Mouse (Mus musculus) urinary bladder, postnatal 14 days (tissue): Measurements from ENCODE around the gene Lbh.

ENCODE experiments used
- DNase-seq: peaks from one replicate; pipeline ENCODE4 v3.0.0; 2021; ENCODE audit warnings: low spot score

Gene Lbh

DNA sequence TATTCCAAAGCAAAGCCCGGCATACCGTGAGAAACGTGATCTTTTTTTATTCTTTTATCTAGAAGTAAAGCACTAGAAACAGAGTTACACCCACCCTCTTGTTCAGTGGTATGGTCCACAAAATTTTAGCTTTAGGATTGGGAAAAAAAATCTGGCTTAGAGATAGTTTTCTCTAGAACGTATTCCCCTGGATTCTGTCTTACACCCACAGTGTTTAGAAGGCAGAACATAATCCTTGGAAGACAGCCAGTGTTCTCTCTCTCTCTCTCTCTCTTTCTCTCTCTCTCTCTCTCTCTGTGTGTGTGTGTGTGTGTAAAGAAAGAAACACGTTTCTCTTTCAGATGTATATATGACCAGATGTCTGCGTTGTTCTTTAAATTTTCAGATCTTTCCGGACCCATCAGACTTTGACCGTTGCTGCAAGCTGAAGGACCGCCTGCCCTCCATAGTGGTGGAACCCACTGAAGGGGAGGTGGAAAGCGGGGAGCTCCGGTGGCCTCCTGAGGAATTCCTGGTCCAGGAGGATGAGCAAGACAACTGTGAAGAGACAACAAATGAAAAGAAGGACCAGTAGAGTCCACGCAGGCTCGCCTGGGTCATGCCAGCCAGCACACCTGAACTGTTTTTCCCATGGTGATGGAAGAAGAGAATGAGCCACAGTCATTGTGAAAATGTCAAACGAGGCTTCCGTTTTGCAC, 20.9 kb downstream of the Lbh start:
- no peak for DNase-seq

- no peak for DNase-seq
Observed at GRCm38 (mm10) chr17:72939569-72939899, 21.4 kb downstream of the Lbh start.

GRCm38 (mm10) chr17:72944368-72944767, 26.3 kb downstream of the Lbh start:
- no peak for DNase-seq

DNA sequence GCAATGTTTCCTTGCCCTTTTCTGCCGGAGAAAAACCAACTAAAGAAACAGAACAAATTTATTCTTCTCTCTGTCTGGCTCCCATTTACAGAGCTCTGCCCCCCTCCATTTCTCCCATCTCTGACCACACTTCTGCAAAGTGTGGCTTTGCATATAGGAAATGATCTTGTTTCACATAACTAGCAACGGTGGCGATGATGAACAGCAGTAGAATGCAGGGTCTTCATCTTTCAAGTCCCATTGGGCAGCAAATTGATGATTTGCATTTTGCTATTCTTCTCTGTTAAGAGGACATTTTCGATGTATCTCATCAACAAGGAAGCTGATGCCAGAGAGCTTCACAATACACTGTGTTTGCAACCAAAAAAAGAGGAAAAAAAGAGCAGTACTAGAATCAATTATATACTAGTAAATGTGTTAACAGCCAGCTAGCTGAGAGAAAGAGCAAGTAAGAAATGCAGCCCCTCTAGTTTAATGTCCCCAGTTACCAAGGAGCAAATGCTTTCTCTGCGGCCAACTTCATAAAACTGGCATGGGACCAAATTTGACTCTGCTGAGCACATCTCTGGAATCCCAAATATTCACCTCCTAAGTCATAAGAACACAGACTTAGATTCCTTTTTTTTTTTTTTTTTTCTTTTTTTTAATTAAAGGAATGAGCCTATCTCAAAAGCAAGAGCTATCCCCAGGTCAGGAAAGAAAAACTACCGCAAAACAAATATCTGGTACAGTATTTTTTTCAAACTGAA, 29.2 kb downstream of the Lbh start:
- DNase-seq: no peak

DNA sequence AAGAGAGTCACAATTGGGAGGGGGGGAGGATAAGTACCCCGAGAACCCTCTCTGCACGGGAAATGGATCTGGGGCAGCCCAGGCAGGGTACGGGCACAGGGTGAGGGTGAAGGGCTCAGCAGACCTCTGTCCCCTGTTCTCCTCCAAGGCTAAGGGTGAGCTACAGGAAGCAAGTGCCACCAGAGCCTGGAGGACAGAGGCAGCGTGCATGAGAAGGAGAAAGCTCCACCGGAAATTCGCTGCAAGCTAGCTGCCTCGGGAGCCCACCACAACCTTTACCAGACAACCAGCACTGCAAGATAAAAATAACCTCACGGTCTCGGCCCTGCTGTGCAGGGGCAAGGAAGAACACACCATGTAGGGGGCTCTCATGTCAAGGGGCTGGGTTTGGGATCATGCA, 30.0 kb downstream of the Lbh start:
- no peak for DNase-seq

- no peak for DNase-seq
Observed at GRCm38 (mm10) chr17:72949247-72949701, 31.2 kb downstream of the Lbh start.

DNA sequence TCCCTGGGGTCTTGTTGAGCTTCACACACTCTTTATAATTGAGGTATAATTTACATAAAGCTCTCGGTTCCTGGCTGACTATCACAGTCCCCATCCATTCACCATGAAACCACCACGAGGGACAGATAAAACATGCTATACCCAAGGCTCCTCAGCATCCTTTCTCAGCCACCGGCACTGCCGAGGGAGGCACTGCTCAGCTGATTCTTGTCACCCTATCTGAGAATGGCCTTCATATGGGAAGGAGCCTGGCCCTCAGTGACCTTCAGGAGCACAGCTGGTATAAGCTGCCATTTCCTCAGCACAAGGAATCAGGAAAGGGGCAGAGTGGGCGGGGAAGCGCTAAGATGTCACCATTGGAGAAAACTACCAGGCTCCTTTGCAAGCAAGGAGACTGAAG, 33.2 kb downstream of the Lbh start:
- no peak for DNase-seq

GRCm38 (mm10) chr17:72953811-72954685, 35.9 kb downstream of the Lbh start:
- no peak for DNase-seq

DNA sequence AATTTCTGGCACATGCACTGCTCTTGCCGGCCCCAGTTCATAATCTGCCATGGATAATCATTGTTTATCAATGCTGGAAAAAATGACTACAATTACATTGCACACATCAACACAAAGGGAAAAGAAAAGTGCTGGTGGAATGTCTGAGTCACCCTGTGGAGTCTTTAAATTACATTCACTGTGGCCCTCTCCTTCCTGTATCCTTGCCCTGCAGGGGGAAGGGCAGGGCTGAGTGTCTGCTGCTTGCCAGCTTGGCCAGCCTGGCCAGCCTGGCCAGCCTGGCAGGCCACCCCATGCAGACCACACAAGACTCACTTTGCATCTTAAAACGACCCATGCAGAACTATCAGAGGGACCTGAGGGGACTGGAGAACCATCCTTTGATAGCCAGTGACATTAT, 37.4 kb downstream of the Lbh start:
- DNase-seq: no peak

DNA sequence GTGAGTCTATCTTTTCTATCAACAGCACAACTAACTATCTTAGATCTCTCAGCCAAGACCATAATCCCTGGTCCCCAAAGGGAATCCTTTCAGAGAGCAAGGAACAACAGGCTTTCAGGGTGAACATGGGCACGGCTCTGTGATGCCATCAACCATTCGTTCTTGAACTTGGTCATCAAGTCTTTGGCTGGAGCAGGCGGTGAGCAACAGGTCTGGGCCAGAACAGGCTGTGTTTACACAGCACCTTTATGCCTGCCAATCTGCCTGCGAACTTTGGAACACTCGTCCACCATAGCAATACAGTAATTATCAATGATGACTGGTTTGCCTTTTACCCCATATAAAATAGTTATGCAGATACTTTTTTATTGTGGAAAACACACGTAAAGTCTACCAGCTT, 38.9 kb downstream of the Lbh start:
- DNase-seq: peak; percentile 58

DNA sequence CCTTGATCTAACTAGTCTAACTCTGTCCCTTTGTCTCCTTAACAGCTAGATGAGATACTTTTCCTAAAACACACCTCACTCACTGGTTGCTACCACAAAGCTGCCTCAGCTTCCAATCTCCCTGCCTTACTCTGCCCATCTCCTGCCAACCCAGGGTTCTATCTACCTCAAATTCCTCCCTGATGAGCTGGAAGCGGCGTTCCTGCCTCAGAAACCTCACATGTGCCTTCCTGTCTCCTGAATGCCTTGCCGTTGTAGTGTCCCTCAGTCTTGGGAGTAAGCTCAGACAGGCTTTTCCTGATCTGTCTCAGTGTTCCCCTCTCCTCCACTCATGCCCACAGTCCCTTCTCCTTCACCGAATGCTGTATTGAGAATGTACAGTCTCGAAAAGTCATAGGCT, 40.8 kb downstream of the Lbh start:
- DNase-seq: no peak

GRCm38 (mm10) chr17:72959497-72960039, 41.5 kb downstream of the Lbh start:
- DNase-seq: no peak

GRCm38 (mm10) chr17:72960243-72960642, 42.1 kb downstream of the Lbh start:
- no peak for DNase-seq

DNA sequence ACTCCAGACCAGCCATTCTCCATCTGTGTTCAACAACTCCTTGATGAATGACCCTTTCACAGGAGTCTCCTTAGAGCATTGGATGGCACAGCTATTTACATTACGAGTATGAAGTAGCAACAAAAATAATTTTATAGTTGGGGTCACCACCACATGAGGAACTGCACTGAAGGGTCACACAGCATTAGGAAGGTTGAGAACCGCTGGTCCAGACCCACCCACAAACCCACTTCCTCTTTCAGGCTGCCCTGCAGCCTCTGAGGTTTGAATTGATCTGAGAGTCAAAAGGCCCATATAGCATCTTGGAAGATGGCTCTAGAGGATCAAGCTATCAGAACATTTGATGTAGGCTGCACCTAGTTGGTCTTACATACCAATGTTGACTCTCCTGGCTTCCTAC, 42.8 kb downstream of the Lbh start:
- no peak for DNase-seq

DNA sequence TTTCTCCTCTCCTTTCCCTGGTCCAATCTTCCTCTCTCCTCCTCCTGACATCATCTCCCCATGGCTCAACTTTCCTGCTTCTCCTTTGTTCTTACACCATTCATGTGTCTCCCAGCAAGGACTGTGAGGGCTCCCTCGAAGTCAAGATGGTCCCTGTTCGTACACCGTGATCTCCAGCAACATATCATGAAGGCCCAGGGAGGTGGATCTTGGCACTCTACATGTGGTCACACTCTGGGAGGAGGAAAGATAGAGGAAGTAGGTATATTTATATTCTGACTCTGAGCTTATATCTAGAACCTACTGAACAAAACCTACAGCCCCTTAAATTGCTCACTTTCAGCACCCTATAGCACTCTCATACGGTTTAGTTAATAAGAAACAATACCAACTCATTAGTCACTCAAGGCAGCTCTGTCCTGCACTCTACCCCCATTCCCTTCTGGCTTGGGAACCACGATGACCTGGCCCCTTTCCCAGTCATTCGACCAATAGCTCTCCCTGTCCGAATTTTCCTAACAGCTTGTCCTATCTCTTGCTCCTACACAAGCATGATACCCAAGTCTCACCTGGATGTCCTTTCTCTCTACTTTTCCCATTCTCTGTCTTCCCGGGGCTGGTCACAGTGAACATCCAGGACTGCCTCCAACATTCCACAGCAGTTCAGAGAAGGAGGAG, 44.0 kb downstream of the Lbh start:
- no peak for DNase-seq

- no peak for DNase-seq
Observed at GRCm38 (mm10) chr17:72965687-72966086, 47.6 kb downstream of the Lbh start.

GRCm38 (mm10) chr17:72966091-72966531, 48.0 kb downstream of the Lbh start:
- no peak for DNase-seq

DNA sequence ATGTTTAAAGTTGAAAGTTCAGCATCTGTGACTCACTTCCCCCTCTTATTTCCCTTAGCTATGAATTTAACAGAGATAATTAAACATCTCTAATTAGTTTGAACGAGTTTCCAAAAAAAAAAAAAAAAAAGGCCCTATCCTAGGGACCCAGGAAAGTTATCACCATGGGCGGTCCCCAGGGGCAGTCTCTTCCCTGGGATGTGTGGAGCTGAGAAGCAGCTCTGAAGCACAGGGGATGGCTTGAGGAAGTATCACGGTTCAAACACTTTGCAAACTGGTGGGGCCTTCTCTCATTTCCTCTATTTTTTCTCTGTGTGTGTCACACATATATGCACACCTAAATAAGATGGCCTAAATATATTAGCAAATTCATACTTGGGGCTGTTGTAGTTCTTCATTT, 48.8 kb downstream of the Lbh start:
- no peak for DNase-seq

- no peak for DNase-seq
Observed at GRCm38 (mm10) chr17:72967371-72968175, 49.5 kb downstream of the Lbh start.

DNA sequence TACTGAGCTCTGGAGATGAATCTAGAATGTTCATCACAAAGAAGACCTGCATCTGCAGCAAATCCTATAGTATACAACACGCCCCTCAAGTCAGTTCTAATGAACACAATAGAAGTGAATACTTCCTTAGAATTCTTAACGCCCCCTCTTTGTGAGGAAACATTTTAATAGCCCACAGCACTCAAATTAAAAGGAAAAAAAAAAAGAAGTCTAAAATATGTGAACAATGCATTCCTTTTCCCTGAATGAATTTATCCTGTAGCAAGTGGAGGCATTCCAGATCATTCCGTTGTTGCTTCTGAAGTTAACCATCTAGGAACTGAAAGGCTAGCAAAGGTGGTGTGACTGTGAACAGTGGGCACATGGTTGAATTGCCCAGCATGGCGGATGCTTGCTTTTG, 50.6 kb downstream of the Lbh start:
- DNase-seq: no peak

GRCm38 (mm10) chr17:72970631-72971161, 52.6 kb downstream of the Lbh start:
- no peak for DNase-seq
